Mouse (Mus musculus) heart, embryonic 10.5 days (tissue): Measurements from ENCODE around the gene Gm5460. TPM values are rescaled to one million over a fixed set of nuclear protein-coding genes. Genes with fewer than 3 reads are reported as not detected.

ENCODE experiments used
- DNase-seq: peaks from one replicate; pipeline ENCODE4 v3.0.0-alpha.2; 2017; ENCODE audit warnings: low spot score
- H3K27ac ChIP-seq: fragments of 300-500 bp; sonication (generic); 2 replicates; pipeline ENCODE4 v1.5.1; 2016; ENCODE audit warnings: mild to moderate bottlenecking
- H3K27me3 ChIP-seq: fragments of 300-500 bp; sonication (generic); 2 replicates; pipeline ENCODE4 v1.6.1; 2016; ENCODE audit warnings: mild to moderate bottlenecking; ENCODE audit not compliant: poor library complexity, insufficient read depth, severe bottlenecking
- H3K36me3 ChIP-seq: fragments of 300-500 bp; sonication (generic); 2 replicates; pipeline ENCODE4 v1.6.1; 2016; ENCODE audit warnings: mild to moderate bottlenecking, moderate library complexity
- H3K4me1 ChIP-seq: fragments of 300-500 bp; sonication (generic); 2 replicates; pipeline ENCODE4 v1.6.1; 2016; ENCODE audit warnings: mild to moderate bottlenecking
- H3K4me3 ChIP-seq: fragments of 300-500 bp; sonication (generic); 2 replicates; pipeline ENCODE4 v1.5.1; 2016; ENCODE audit warnings: mild to moderate bottlenecking, moderate library complexity
- H3K9me3 ChIP-seq: fragments of 300-500 bp; sonication (generic); 2 replicates; pipeline ENCODE4 v1.6.1; 2016; ENCODE audit warnings: mild to moderate bottlenecking, moderate library complexity
- WGBS: fragments of 180-500 bp; shearing (Covaris S2); methylation state at CpG from one replicate; pipeline ENCODE4 v1.1.7; 2016; 5-methylcytosine and 5-hydroxymethylcytosine counted together
- polyA plus RNA-seq: library from polyadenylated mRNA; unstranded; fragments of >200 nt; fragmentation: Nextera tagmentation; extraction: Ambion mirVana; gene quantifications from 2 replicates; pipeline ENCODE4 v1.2.1, GENCODE M21; 2016

Gene Gm5460
- not detected in 2 replicates for polyA plus RNA-seq

DNA sequence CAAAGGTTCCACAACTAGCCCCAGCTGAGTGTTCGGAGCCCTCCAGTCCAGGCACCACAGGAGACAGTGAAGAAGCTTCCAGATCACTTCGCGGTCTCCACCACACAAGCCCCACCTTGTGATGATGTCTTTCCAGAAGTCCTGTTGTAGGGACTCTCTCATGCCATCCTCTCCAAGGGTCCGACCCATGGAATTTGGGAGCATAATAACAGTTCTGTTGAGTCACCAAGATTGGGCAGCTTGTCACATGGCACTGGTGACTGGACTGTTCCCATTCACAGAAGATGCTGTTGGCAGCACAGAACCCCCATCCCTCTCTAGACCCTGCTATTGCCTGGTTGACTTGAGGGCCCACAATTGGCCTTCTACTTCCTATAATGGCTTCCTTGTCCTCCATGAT is at the start of gene Gm5460:
Gene Gm5460 (plus strand): TSS at position 378 of the 400 bp plus-strand sequence.
- Histone ChIP-seq H3K27ac (no peak within 1 kb of the TSS), H3K4me3 (no peak within 1 kb of the TSS), H3K4me1 (no peaks in the 10 kb centered on the region), H3K27me3 (no peaks in the 10 kb centered on the region), H3K36me3 (no peaks in the 10 kb centered on the region), H3K9me3 (no peaks in the 10 kb centered on the region)
- 84% methylated on average over 4 of the region's 4 CpGs for WGBS
- peak; percentile 63 for DNase-seq

DNA sequence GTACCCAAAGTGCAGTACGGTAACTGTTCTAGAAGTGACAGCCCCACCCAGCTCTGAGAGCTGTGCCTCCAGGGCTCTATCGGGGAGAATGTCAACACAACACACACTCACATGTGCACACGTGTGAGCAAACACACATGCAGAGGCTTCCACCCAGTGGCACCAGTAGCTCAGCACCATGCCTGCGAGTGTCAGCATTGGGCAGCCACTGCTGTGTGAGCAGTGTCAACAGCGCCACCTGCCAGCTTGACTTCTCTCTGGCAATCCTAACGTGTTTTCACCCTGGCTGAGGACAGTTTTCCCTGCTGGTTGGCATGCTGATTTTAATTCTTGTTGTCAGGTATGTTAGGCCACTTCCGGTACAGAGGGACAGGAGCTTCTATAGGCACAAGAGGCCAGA is 43.9 kb upstream of the Gm5460 start:
- Histone ChIP-seq H3K9me3 (no peaks in the 10 kb centered on the region), H3K27ac (no peak overlapping the region), H3K4me3 (no peak overlapping the region), H3K4me1 (no peaks in the 10 kb centered on the region), H3K27me3 (peaks cover 9% of the 10 kb centered on the region), H3K36me3 (no peaks in the 10 kb centered on the region)
- WGBS = 39% methylated on average over 7 of the region's 7 CpGs
- no peak for DNase-seq

DNA sequence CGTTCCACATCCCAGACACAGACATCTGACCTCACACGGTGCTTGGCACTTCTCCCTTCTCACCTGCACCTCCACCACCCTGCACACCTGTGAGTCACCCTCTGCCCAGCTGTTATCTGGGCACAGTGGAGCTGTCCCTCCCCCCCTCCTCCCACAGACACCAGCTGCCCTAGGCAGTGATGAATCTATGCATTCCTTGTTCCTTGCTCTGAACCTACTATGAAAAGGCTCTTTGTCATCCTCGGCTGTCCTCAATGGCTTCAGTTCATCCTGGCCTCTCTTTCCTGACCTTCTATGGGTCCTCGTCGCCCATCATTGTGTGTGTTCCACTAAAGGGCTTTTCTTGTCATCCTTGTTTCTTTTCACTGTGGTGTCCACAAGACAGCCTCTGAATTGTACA is 41.8 kb upstream of the Gm5460 start:
- DNase-seq = no peak
- Histone ChIP-seq H3K27ac (no peak overlapping the region), H3K4me3 (no peak overlapping the region), H3K27me3 (peaks cover 27% of the 10 kb centered on the region), H3K4me1 (peaks cover 3% of the 10 kb centered on the region; the same call in 1 of the 2 replicates), H3K9me3 (no peaks in the 10 kb centered on the region), H3K36me3 (no peaks in the 10 kb centered on the region)
- 63% methylated on average over 5 of the region's 5 CpGs for WGBS

DNA sequence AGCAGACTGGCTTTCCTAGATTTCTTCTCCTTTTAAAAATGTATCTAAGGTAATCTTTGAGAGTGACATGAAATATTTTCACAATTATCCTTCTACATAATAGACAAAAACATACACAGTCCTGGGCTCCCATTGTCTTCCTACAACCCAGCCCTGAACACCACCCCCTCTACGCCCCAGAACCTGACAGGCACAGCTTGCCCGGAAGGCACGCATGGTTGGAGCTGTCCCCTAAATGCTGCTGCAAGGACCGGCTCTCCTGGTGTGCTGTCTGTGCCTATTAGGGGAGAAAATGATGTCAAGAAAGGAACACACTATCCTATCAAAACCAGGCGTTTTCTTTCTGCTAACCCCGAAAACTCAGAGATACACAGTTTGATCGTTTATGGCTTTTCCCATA is 38.8 kb upstream of the Gm5460 start:
- no peak for DNase-seq
- H3K27me3 ChIP-seq = peaks cover 24% of the 10 kb centered on the region
- H3K4me1 ChIP-seq = peaks cover 3% of the 10 kb centered on the region; the same call in 1 of the 2 replicates
- no peak overlapping the region for H3K4me3 ChIP-seq
- 42% methylated on average over 7 of the region's 7 CpGs for WGBS
- H3K27ac ChIP-seq = no peak overlapping the region
- H3K9me3 ChIP-seq = no peaks in the 10 kb centered on the region
- no peaks in the 10 kb centered on the region for H3K36me3 ChIP-seq

DNA sequence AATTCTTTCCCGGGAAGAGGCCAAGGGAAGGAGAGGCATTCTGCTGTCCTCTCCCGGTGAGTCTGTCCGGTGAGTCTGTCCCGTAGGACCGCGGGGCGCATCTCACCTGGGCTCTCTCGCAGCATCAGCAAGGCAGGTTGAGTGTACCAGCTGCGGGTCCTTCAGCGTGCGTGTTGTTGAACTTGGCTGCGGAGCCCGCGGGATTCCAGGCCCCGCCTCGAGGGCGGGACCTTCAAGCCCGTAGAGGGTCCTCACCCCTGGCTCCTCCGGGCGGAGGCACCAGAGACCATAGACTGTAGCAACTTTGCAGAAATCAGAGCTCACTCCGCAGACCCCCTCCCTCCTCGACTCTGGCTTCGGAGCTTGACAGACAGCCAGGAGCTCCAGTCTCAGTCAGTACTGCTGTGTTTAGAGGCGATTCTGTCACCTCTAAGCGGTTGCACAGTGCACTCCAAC is 37.9 kb upstream of the Gm5460 start, which contains the start of gene Zfp488:
Gene Zfp488 (minus strand): TSS at position 161 of the 456 bp plus-strand sequence.
- peaks cover 3% of the 10 kb centered on the region; the same call in 1 of the 2 replicates for H3K4me1 ChIP-seq
- WGBS = 2% methylated on average over 25 of the region's 25 CpGs
- no peak within 1 kb of the TSS for H3K27ac ChIP-seq
- peak within 1 kb of the TSS; percentile 52 for H3K4me3 ChIP-seq
- no peaks in the 10 kb centered on the region for H3K36me3 ChIP-seq
- H3K27me3 ChIP-seq = peaks cover 24% of the 10 kb centered on the region
- DNase-seq = no peak
- H3K9me3 ChIP-seq = no peaks in the 10 kb centered on the region

DNA sequence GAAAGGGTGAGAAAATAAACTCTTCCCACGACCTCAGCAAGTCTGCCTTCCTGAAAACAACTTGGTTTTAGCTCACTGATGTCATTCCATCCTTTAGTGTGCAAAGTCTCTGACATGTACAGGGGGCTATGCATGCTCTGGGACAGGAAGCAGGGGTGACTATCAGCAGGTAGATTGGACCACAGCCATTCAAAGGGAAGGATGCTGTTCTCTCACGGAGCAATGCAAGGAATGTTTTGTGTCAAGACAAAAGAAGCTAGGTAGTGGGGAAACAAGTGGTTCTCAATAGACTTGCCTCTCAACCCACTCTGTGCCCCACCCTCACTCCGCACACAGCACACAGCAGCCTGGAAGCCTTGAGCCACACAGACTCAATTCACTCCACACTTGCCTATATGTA is 27.4 kb upstream of the Gm5460 start:
- no peak overlapping the region for H3K27ac ChIP-seq
- H3K36me3 ChIP-seq = no peaks in the 10 kb centered on the region
- H3K4me1 ChIP-seq = peaks cover 9% of the 10 kb centered on the region; the same call in 1 of the 2 replicates
- H3K27me3 ChIP-seq = peaks cover 21% of the 10 kb centered on the region
- H3K4me3 ChIP-seq = no peak overlapping the region
- peak; percentile 28 for DNase-seq
- H3K9me3 ChIP-seq = no peaks in the 10 kb centered on the region
- 59% methylated on average over 3 of the region's 3 CpGs for WGBS

DNA sequence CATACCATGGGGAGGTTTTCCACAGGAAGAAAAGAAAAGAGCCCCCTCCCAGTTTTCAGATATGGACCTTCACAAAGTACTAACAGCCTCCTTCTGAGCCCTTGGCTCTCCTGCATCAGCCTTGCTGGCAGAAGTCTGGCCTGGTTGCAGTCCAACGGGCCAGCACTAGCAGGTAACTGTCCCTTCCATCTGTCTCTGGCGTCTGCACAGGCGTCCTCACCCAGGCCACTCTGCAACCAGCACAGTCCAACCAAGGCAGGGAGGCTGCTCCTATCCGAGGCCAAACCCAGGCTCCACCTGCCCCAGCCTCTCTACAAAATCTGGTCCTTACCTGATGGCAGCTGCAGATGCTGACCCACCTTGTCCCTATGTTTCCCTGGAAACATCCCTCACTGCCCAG is 24.6 kb upstream of the Gm5460 start:
- DNase-seq = peak; percentile 51
- no peak overlapping the region for H3K4me3 ChIP-seq
- no peaks in the 10 kb centered on the region for H3K36me3 ChIP-seq
- H3K4me1 ChIP-seq = peaks cover 16% of the 10 kb centered on the region
- H3K27me3 ChIP-seq = peaks cover 21% of the 10 kb centered on the region
- WGBS = 69% methylated on average over 4 of the region's 4 CpGs
- no peaks in the 10 kb centered on the region for H3K9me3 ChIP-seq
- no peak overlapping the region for H3K27ac ChIP-seq

DNA sequence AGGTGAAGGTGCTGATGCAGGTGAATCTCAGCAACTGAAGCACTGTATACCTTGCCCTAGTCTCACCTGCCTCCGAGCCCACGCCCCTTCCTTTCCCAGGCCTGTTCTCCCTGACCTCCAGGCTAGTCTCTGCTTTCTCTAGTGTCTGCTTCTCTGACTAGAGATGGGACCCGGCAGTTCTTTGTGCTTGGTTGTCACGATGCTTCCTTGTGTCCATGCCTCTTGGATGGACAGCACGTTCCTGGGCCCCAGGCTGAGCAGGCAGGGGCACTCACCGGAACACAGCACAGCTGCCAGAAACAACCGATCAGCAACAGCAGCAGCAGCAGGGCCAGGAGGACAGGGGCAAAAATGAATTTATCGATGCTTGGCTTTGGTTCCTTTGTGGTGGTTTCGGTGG is 23.5 kb upstream of the Gm5460 start:
- WGBS = 90% methylated on average over 9 of the region's 9 CpGs
- no peaks in the 10 kb centered on the region for H3K9me3 ChIP-seq
- peaks cover 21% of the 10 kb centered on the region for H3K27me3 ChIP-seq
- peaks cover 26% of the 10 kb centered on the region for H3K4me1 ChIP-seq
- no peak overlapping the region for H3K4me3 ChIP-seq
- peak; percentile 68 for DNase-seq
- no peak overlapping the region for H3K27ac ChIP-seq
- no peaks in the 10 kb centered on the region for H3K36me3 ChIP-seq

DNA sequence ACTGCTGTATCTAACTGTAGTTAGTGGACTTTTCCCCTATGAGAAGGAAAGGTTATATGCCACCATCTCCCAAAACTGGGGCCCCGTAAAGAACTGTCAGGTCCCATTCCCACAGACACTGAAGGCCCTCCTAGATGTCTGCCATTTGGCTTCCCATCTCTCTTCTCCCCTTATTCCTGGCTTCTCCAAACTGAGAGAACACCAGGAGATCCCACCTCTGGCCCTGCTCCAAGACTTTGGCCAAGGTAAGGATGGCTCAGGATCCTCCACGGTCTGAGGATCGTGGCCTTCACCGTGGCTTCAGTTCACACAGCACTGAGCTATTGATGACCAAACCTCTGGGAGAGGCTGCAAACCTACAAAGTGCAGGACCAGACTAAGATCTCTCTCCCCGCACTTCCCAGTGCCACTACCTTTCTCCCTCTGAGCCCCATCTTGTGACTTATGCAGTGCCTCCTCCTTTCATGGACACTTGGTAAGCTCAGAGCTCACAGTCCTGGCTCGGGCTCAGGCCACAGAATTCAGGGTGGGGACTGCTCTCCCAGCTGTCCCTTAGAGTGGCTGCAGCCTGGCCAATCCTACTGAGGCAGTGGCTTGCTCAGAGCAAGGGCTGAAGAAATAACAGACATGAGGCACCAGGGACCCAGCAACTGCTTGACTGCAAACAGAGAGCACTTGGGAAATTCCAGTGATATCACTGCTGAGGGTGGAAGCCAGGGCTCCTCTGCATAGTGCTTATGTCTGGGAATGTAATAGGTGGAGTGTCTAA is 22.9 kb upstream of the Gm5460 start:
- DNase-seq = peak; percentile 79
- Histone ChIP-seq H3K27ac (peak overlapping the region; percentile 42; the same call in 1 of the 2 replicates), H3K36me3 (no peaks in the 10 kb centered on the region), H3K27me3 (peaks cover 21% of the 10 kb centered on the region), H3K9me3 (no peaks in the 10 kb centered on the region), H3K4me1 (peaks cover 27% of the 10 kb centered on the region), H3K4me3 (no peak overlapping the region)
- WGBS = 79% methylated on average over 6 of the region's 6 CpGs

DNA sequence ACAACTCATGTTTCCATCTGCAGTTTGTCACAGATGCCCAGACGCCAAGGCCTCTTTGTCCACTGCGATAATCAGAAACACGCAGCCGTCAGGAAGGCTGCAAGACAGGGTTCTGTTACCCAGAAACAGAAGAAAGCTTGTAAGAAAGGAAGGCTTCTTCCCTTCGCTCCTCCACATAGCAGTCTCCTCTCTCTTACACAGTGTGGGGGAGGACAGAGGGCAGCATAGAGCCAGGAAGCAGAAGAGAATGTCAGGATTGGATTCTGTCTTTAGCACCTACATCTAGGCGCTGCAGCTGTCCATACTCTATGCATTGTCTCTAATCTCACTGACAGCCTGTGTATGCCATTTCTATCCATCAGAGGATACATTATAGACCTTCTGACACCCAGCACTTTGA is 19.1 kb upstream of the Gm5460 start:
- Histone ChIP-seq H3K27me3 (peaks cover 14% of the 10 kb centered on the region), H3K36me3 (no peaks in the 10 kb centered on the region), H3K9me3 (no peaks in the 10 kb centered on the region), H3K4me1 (peaks cover 27% of the 10 kb centered on the region), H3K4me3 (no peak overlapping the region), H3K27ac (0 out of 2 replicates have a peak overlapping the region, but pooled peaks have one; percentile 53)
- 44% methylated on average over 6 of the region's 6 CpGs for WGBS
- DNase-seq = peak; percentile 42

DNA sequence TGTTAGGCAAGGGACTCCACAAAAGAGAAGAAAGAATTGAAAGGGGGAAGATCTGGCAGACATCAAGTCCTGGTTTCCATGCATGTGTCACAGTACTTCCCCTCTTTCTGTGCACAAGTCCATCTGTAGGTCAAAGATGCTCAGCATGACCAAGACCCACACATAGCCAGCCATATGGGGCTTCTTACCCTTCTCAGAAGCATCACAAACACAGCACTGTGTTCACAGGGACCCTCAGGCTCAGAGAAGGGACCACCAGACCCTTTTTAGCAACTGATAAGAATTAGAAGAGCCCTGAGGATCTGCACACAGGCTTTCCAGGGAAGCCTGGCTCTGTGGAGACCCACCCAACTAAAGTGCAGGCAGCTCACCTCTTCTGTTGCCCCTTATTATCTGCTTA is 16.5 kb upstream of the Gm5460 start:
- Histone ChIP-seq H3K9me3 (no peaks in the 10 kb centered on the region), H3K27me3 (peaks cover 8% of the 10 kb centered on the region), H3K36me3 (no peaks in the 10 kb centered on the region), H3K4me3 (no peak overlapping the region), H3K4me1 (peaks cover 14% of the 10 kb centered on the region), H3K27ac (no peak overlapping the region)
- DNase-seq = peak; percentile 61

DNA sequence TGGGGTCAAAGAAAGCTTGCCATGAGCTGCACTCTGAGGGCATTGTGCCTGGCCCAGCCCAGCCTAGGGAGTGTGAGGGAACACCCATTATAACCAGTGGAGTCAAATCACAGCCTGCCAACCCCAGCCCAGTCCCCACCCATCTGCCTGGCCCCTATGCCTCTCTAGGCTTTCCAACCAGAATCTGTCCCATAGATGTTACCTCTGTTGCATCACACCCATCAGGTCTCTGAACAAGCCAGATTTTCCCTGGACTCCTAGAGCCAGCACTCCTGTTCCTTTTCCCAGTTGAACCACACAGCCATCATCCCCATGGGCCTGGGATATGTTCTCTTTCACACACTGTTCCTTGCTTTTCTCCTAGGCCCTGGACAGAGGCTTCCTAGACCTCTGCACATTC is 15.1 kb upstream of the Gm5460 start:
- no peak overlapping the region for H3K27ac ChIP-seq

DNA sequence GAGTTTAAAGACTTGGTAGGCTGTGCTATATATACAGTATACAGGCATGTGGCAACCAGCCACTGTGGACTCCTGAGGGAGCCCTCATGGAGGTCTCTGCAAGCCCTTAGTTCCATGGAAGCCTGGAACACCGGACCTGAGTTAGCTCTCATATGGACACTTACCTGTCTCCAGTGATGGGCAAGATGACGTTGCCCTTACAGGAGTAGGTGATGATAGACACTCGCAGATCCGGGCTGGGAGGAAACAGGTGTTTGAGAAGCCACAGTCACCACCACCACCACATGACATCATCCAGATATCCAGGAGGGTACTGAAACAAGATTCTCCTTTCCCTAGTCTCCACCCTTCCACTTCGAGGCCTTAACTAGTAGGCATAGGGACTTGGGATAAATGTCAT is 14.2 kb upstream of the Gm5460 start:
- peaks cover 7% of the 10 kb centered on the region for H3K4me1 ChIP-seq
- H3K27me3 ChIP-seq = peaks cover 8% of the 10 kb centered on the region
- H3K4me3 ChIP-seq = no peak overlapping the region
- no peak overlapping the region for H3K27ac ChIP-seq
- no peaks in the 10 kb centered on the region for H3K36me3 ChIP-seq
- no peaks in the 10 kb centered on the region for H3K9me3 ChIP-seq
- DNase-seq = peak; percentile 10
- WGBS = 83% methylated on average over 5 of the region's 5 CpGs

More for the DNA sequence above, 15.1 kb upstream of the Gm5460 start:
- Histone ChIP-seq H3K9me3 (no peaks in the 10 kb centered on the region), H3K36me3 (no peaks in the 10 kb centered on the region), H3K4me1 (peaks cover 14% of the 10 kb centered on the region), H3K27me3 (peaks cover 8% of the 10 kb centered on the region), H3K4me3 (no peak overlapping the region)
- DNase-seq = peak; percentile 58
